Mouse (Mus musculus) midbrain, embryonic 12.5 days (tissue): ENCODE measurements around the gene Tmem237. TPM values are rescaled to one million over a fixed set of nuclear protein-coding genes. Genes with fewer than 3 reads are reported as not detected.

Source experiments
- ATAC-seq: fragments of 200-750 bp; cut with Nextera tagmentation; 2 replicates; pipeline ENCODE4 v1.8.0; 2017; ENCODE audit warnings: low read depth, moderate TSS enrichment, moderate library complexity; ENCODE audit not compliant: low FRiP score
- H3K27ac ChIP-seq: fragments of 300-500 bp; sonication (generic); replicated peaks from 2 replicates; pipeline ENCODE4 v1.5.1; 2016; ENCODE audit warnings: mild to moderate bottlenecking
- H3K27me3 ChIP-seq: fragments of 300-500 bp; sonication (generic); 2 replicates; pipeline ENCODE4 v1.6.1; 2016; ENCODE audit warnings: mild to moderate bottlenecking
- H3K36me3 ChIP-seq: fragments of 300-500 bp; sonication (generic); 2 replicates; pipeline ENCODE4 v1.6.1; 2016
- H3K4me1 ChIP-seq: fragments of 300-500 bp; sonication (generic); 2 replicates; pipeline ENCODE4 v1.6.1; 2016
- H3K4me2 ChIP-seq: fragments of 300-500 bp; sonication (generic); replicated peaks from 2 replicates; pipeline ENCODE4 v1.6.1; 2016; ENCODE audit warnings: mild to moderate bottlenecking, moderate library complexity
- H3K4me3 ChIP-seq: fragments of 300-500 bp; sonication (generic); 2 replicates; pipeline ENCODE4 v1.5.1; 2016; ENCODE audit warnings: mild to moderate bottlenecking
- H3K9ac ChIP-seq: fragments of 300-500 bp; sonication (generic); replicated peaks from 2 replicates; pipeline ENCODE4 v1.6.1; 2016; ENCODE audit warnings: mild to moderate bottlenecking, moderate library complexity
- H3K9me3 ChIP-seq: fragments of 300-500 bp; sonication (generic); 2 replicates; pipeline ENCODE4 v1.6.1; 2016; ENCODE audit warnings: mild to moderate bottlenecking
- WGBS: fragments of 180-500 bp; shearing (Covaris S2); methylation state at CpG from one replicate; pipeline ENCODE4 v1.1.7; 2016; 5-methylcytosine and 5-hydroxymethylcytosine counted together
- polyA plus RNA-seq: library from polyadenylated mRNA; unstranded; fragments of >200 nt; fragmentation: Nextera tagmentation; extraction: Ambion mirVana; gene quantifications from 2 replicates; pipeline ENCODE4 v1.2.1, GENCODE M21; 2016

Gene Tmem237
- polyA plus RNA-seq, 1 experiment from 2014 or later = 44.4 TPM

GRCm38 (mm10) chr1:59070867-59071266, 49.3 kb downstream of the Tmem237 start:
- 36% methylated on average over 3 of the region's 3 CpGs for WGBS

GRCm38 (mm10) chr1:59067976-59068375, 52.2 kb downstream of the Tmem237 start:
- H3K27ac ChIP-seq = no peak overlapping the region
- ATAC-seq = no peak
- no peak overlapping the region for H3K4me3 ChIP-seq
- no peak overlapping the region for H3K9ac ChIP-seq
- H3K4me1 ChIP-seq = no peaks in the 10 kb centered on the region
- no peaks in the 10 kb centered on the region for H3K27me3 ChIP-seq
- no peak overlapping the region for H3K4me2 ChIP-seq
- no peaks in the 10 kb centered on the region for H3K9me3 ChIP-seq
- 13% methylated on average over 3 of the region's 3 CpGs for WGBS
- H3K36me3 ChIP-seq = no peaks in the 10 kb centered on the region

More at GRCm38 (mm10) chr1:59070867-59071266, 49.3 kb downstream of the Tmem237 start:
- H3K4me1 ChIP-seq = no peaks in the 10 kb centered on the region
- no peaks in the 10 kb centered on the region for H3K36me3 ChIP-seq
- H3K27me3 ChIP-seq = no peaks in the 10 kb centered on the region
- ATAC-seq = no peak
- H3K9ac ChIP-seq = no peak overlapping the region
- no peaks in the 10 kb centered on the region for H3K9me3 ChIP-seq
- H3K4me3 ChIP-seq = no peak overlapping the region
- no peak overlapping the region for H3K4me2 ChIP-seq
- no peak overlapping the region for H3K27ac ChIP-seq

- Histone ChIP-seq H3K4me2 (no peak overlapping the region), H3K27me3 (no peaks in the 10 kb centered on the region), H3K9ac (no peak overlapping the region), H3K9me3 (no peaks in the 10 kb centered on the region), H3K27ac (no peak overlapping the region), H3K36me3 (no peaks in the 10 kb centered on the region), H3K4me1 (no peaks in the 10 kb centered on the region), H3K4me3 (no peak overlapping the region)
- 56% methylated on average over 3 of the region's 3 CpGs for WGBS
- no peak for ATAC-seq
These were observed 56.5 kb downstream of the Tmem237 start for GRCm38 (mm10) chr1:59063697-59064096.

- no peak for ATAC-seq
- Histone ChIP-seq H3K27ac (no peak overlapping the region), H3K9me3 (no peaks in the 10 kb centered on the region), H3K9ac (no peak overlapping the region), H3K36me3 (no peaks in the 10 kb centered on the region), H3K4me2 (no peak overlapping the region), H3K4me1 (no peaks in the 10 kb centered on the region), H3K27me3 (no peaks in the 10 kb centered on the region), H3K4me3 (no peak overlapping the region)
- WGBS = 75% methylated on average over 2 of the region's 2 CpGs
These were observed 63.3 kb downstream of the Tmem237 start for GRCm38 (mm10) chr1:59056955-59057354.

GRCm38 (mm10) chr1:59051306-59051705, 68.9 kb downstream of the Tmem237 start:
- no peaks in the 10 kb centered on the region for H3K4me1 ChIP-seq
- H3K36me3 ChIP-seq = no peaks in the 10 kb centered on the region
- H3K9ac ChIP-seq = no peak overlapping the region
- H3K4me3 ChIP-seq = no peak overlapping the region
- H3K9me3 ChIP-seq = no peaks in the 10 kb centered on the region
- ATAC-seq = no peak
- H3K4me2 ChIP-seq = no peak overlapping the region
- H3K27me3 ChIP-seq = no peaks in the 10 kb centered on the region
- 80% methylated on average over 2 of the region's 2 CpGs for WGBS
- H3K27ac ChIP-seq = no peak overlapping the region

Other genes with a start within 250 kb of the Tmem237 start
- 19.9 and 20.4 TPM in 2 replicates for gene Trak2, start 147.0 kb downstream of the Tmem237 start, polyA plus RNA-seq
- gene Stradb, start 146.9 kb downstream of the Tmem237 start, polyA plus RNA-seq = 40.8 and 46.2 TPM in 2 replicates
- not detected in 2 replicates for gene C2cd6, start 25.5 kb downstream of the Tmem237 start, polyA plus RNA-seq
- gene Mpp4, start 43.0 kb upstream of the Tmem237 start, polyA plus RNA-seq = 0.26 and 0.50 TPM in 2 replicates
- gene Als2, start 116.8 kb upstream of the Tmem237 start, polyA plus RNA-seq = 22.5 and 23.0 TPM in 2 replicates
- 0.21 and 0.28 TPM in 2 replicates for gene Cdk15, start 136.5 kb upstream of the Tmem237 start, polyA plus RNA-seq